Mouse (Mus musculus): ENCODE results near the gene Cwh43. TPM values are rescaled to one million over a fixed set of nuclear protein-coding genes. Genes with fewer than 3 reads are reported as not detected.

The Cwh43 gene
- under 1 TPM in 1 of 2 experiments, not detected in 1; 0.18 TPM for total RNA-seq (2021)
- long read RNA-seq, experiment 1, partial matches to known transcripts = 0 of 1 reads
- long read RNA-seq, experiment 1, other reads (novel, unspliced or antisense) = 0 of 1 reads
- long read RNA-seq, experiment 2 = 0 reads

GRCm38 (mm10) chr5:73405981-73406722, at the start of gene Cwh43:
Gene Cwh43 (plus strand): TSS chr5:73406075.
- no peak for DNase-seq (ENCODE audit: low spot score in 2 of 2)

DNA sequence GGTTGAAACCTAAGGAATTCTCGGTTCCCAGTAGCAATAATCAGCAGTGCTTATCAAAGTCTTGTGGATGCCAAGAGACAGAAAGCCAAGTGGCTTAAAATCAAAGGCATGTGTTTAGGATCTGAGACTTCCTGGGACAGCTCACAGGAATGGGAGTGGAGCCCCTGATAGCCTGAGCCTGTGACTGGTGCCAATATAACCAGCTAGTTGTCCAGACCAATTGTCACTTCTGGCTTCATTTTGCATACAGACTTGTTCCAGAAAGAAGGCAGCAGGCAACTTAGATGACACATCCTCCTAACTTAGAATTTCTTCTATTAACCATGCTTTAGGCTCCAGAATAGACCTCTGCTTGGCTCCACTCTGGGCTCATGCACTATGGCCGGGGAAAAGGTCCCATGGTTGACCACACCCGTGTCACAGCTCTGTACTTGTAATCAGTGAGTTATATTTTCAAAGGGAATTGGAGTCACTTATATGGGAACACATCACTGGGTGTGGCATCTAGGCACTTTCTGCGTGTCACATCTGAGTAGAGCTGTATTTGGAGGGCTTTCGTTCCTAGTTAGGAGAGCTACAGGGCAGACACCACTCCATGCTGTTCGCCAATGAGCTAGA, 46.6 kb upstream of the Cwh43 start:
- no peak for DNase-seq (ENCODE audit: low spot score in 2 of 2)

DNA sequence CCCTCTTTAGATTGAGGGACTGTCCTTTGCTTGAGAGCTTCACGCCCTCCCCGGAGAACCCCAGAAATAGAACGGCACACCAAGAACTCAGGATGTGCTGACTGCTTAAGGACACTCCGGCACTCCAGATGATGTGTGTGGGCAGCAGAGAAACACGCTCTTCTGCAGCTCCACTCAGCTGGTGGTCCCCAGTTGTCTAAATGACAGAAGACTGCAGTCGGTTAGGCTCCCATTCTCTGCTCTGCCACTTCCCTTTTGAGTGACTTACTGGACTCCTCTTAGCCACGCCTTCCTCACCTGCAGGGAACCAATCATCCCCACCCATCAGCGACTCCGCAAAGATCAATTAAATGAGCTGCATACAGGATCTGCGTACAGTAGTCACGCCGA, 46.1 kb upstream of the Cwh43 start:
- DNase-seq (ENCODE audit: low spot score in 2 of 2) = no peak

DNA sequence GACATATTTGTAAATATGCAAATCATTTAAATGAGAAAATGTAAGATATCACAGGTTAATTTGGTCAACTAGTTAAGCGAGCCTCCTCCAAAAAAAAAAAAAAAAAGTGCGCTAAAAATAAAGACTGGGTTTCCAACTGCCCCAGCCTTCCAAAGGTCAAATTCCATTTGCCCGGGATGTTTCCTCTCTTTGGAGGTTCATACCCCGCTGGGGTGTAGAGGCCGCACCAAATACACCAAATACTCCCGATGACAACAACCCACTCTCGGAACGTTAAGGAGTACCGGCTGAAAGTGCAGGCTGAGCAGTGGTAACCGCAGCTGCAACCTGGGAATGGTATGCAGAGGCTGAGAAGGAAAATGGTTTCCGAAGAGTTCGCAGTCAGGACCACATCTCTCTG, 45.6 kb upstream of the Cwh43 start:
- no peak for DNase-seq (ENCODE audit: low spot score in 2 of 2)

DNA sequence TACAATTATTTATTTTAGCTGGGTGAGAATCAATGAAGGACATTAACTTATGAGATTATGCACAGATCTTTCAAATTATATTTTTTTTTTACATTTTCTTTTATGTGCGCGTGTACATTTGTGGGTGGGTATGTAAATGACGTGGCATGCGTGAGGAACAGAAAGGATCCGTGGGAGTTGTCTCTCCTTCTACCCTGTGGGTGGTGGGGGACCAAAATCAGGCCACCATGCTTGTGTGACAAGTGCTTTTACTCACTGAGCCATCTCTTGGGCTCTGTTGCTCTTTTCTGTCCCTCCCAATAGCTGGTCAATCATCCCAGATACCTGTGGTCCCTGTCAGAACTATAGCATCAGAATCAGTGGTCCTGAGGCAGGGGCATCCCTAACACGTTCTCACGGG, 43.5 kb upstream of the Cwh43 start:
- DNase-seq (ENCODE audit: low spot score in 2 of 2) = no peak

DNA sequence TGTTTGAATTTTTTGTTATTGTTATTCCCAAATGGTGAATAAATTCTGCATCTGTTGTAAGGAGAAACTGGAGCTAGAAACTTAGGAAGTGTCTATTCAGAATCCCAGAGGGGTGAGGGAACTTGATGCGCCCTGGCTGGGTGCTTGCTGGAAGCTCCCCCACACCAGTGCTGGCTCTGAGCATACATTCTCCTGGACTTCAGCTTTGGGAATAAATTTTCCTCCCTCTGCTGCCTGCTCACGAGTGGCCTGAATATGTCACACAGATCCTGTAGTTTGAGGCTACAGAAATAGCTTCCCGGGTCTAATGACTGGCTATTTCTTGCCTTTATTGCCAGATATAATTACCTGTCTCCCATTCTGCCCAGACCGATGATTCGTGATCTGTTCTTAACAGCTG, 43.1 kb upstream of the Cwh43 start:
- no peak for DNase-seq (ENCODE audit: low spot score in 2 of 2)

DNA sequence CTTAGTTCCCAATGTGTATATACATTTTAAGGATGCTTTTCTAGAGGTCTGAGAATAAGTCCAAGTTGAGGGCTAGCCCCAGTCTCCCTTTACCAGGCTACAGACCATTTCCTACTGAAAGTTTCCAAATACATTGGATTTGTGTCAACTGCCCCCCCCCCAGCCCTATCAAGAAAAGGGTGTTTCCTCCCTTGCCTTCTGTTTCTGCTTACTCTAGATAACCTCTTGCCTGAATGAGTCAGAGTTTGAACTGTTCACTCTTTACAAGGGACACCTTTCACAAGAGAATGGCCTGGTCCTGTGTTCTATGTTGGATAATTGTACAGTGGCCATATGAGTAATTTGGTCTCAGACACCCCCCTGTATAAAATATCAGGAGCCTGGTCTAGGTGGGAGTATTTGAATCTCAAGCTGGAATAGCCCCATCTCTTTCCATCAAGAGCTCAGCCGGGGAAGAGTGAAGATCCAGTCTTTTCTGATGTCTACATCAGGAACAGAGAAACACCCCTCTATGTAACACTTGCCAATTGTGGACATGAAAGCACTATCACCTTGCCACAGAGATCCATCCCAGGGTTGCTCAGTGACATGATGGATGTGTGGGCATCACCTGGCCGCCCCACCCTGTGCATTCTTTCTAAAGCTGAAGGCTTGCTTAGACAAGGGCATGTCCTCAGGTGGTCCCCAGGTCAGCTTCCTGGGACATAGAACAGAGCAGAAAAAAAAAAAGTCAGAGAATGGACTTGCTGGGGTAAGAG, 41.6 kb upstream of the Cwh43 start:
- DNase-seq (ENCODE audit: low spot score in 2 of 2) = no peak

DNA sequence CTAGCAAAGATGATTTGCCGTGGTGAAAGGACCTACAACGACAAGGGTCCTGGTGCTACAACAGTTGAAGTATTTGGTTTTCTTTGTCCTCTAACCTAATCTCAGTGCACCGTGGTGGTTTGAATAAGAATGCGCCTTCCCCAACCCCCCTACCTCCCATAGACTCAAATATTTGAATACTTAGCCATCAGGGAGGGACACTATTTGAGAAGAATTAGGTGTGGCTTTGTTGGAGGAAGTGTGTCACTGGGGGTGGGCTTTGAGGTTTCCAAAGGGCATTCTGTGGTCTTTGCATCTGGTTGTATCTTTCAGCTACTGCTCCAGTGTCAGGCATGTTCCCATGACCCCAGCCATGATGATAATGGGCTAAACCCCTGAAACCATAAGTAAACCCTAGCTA, 38.0 kb upstream of the Cwh43 start:
- no peak for DNase-seq (ENCODE audit: low spot score in 2 of 2)

DNA sequence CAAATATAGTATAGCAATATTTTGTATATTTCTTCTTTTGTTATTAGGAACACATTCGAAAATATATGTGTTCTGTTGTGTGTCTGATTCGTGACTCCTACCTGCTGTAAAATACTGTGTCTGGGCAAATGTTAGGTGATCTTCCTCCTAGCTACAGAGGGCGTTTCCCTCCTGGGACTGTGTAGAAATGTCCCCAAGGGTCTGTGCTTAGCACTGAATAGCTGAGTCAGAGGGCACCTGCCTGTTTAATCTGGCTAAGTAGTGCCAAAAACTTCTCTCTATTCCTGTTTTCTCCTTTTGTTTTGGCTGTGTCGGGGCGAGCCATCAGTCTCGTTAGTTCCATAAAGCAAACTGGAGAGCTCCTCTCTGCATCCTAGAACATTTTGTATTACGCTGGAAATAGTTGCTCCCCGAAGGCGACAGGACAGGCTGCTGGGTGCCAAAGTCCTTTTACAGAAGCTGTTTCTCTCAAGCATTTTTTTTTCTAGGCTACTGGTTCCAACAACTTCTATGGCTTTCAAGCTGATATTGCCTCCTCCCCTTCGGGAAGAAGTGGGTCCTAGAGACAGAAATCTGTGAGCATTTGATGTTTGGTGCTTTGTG, 36.9 kb upstream of the Cwh43 start:
- no peak for DNase-seq (ENCODE audit: low spot score in 2 of 2)

DNA sequence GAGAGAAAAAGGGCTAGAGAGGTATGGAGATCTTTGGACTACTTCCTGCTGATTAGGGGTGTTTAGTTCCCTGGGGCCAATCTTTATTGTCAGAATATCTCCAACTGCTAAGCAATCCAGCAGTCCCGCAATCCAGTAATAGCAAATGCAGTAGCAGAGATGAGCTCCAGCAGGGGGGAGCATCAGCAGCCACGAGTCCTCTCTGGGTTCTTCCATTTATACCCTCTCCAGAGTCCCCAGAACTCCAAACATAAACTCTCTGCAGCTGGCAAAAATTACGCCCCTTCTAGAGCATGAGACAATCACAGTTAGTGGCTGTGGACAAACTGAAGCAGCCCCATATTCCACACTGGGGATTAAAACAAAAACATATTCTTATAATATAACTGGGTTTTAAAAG, 36.1 kb upstream of the Cwh43 start:
- DNase-seq (ENCODE audit: low spot score in 2 of 2) = no peak

GRCm38 (mm10) chr5:73372601-73373000, 33.3 kb upstream of the Cwh43 start:
- no peak for DNase-seq (ENCODE audit: low spot score in 2 of 2)

GRCm38 (mm10) chr5:73373184-73373583, 32.7 kb upstream of the Cwh43 start:
- DNase-seq (ENCODE audit: low spot score in 2 of 2) = no peak

- DNase-seq (ENCODE audit: low spot score in 2 of 2) = no peak
Measured at GRCm38 (mm10) chr5:73376041-73376440, 29.8 kb upstream of the Cwh43 start.

DNA sequence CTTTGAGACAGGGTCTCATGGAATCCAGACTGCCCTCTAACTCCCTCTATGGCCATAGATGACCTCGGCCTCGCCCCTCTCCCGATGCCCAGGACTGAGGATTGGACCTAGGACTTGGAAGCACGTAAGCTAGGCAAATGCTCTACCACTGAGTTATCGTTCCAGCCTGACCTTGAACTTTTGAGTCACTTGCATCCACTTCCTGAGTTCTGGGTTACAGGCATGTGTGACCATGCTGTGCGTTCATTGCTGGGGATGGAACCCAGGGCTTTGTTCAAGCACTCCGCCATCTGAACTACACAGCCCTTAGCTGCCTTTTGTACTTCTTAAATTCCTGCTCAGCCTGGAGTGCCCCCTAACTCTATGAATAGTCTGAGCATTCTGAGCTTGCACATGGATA, 29.4 kb upstream of the Cwh43 start:
- no peak for DNase-seq (ENCODE audit: low spot score in 2 of 2)

DNA sequence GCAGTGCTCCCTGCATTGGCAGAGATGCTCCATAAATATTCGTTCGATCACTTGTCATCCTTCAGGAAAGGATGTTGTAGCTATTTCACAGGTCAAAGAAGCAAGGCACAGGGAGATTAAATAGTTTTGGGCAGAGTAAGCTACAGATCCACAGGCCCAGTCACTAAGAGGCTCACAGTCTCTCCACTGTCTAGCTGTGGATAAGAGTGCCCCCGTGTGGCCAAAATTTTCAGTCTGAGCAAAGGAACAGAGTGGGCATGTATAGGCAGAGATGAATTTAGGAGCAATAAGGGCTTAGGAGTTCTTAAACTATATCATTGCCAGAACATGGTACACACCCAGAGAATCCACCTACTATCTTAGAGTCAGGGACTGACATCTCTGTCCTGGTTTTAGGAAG, 26.0 kb upstream of the Cwh43 start:
- DNase-seq (ENCODE audit: low spot score in 2 of 2) = peak; percentile 66 to 86

DNA sequence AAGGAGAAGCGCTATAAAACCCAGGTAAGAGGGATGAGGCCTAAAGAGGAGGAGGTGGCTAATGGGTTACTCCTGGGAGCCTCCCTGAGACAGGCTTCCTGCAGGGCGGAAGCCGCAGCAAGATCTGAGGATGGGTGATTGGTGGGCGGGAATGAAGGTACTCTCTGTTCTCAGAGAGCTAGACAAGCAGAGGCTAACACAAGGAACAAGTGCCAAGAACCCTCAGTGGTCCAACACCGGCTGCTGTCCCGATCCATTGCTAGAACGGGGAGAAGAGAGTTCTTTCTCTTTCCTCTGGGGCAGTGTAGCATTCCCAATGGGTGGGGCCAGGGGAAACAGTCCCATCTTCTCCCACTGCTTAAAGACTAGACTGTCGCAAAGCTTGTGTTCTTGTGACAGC, 25.0 kb upstream of the Cwh43 start:
- DNase-seq (ENCODE audit: low spot score in 2 of 2) = no peak

DNA sequence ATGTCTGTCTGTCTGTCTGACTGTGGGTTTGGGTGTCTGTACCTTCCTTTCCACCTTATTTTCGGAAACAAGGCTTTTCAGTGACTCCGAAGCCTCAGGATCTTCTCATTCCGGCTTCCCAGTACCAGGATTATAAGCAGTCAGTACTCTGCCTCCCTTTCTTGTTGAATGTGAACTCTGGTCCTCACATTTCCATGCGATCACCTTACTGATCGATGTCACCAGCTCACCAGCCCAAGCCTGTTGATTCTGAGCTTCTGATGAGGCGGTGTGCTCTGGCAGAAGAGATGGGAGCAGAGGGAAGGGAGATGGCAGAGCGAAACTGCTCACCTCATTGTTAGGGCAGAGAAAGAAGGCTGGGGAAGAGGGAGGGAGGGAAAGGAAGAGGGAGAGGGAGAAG, 24.4 kb upstream of the Cwh43 start:
- no peak for DNase-seq (ENCODE audit: low spot score in 2 of 2)

GRCm38 (mm10) chr5:73381976-73382540, 23.8 kb upstream of the Cwh43 start:
- DNase-seq (ENCODE audit: low spot score in 2 of 2) = no peak

- DNase-seq (ENCODE audit: low spot score in 2 of 2) = peak; percentile 36 to 59
Measured at GRCm38 (mm10) chr5:73382737-73383646, 22.9 kb upstream of the Cwh43 start.

GRCm38 (mm10) chr5:73383647-73383970, 22.3 kb upstream of the Cwh43 start:
- no peak for DNase-seq (ENCODE audit: low spot score in 2 of 2)

Measured in gastrocnemius, postnatal 4 days (tissue).